Mouse (Mus musculus) E14TG2a.4 (cell line): ENCODE results near the gene Ensa.

Experiments used
- CTCF ChIP-seq: conservative IDR thresholded peaks from 2 replicates; pipeline ENCODE4 v1.5.1; 2014; ENCODE audit warnings: low read length
- NANOG ChIP-seq: IDR thresholded peaks from 2 replicates; pipeline ENCODE4 v1.6.1; 2014; ENCODE audit warnings: borderline replicate concordance, low read length, mixed read lengths
- POU5F1 ChIP-seq: IDR thresholded peaks from 2 replicates; pipeline ENCODE4 v1.6.1; 2014; ENCODE audit warnings: low read length, borderline replicate concordance

DNA sequence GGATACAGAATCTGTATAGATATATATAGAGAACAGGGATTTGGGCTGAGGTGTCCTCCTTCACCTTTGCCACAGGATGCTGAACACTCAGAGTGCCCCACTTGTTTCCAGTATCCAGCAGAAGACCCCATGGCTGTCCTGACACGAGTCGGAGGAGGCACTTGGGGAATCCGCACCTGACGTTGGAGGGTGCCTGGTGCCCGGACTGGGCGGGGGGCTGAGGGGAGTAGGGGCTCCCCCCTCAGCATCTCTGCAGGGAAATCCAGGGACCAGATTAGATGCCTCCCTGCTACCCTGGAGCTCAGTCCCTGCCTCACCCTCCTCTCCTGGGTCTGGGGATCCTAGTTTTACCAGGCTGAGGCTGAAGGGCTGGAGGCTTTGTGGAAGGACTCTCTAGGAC is 55.9 kb downstream of the Ensa start:
- TF ChIP-seq CTCF = no peak
- TF ChIP-seq POU5F1 = no peak
- no peak for TF ChIP-seq NANOG
